ENCODE assay signal across 8 mouse cellular contexts in the genomic region with DNA sequence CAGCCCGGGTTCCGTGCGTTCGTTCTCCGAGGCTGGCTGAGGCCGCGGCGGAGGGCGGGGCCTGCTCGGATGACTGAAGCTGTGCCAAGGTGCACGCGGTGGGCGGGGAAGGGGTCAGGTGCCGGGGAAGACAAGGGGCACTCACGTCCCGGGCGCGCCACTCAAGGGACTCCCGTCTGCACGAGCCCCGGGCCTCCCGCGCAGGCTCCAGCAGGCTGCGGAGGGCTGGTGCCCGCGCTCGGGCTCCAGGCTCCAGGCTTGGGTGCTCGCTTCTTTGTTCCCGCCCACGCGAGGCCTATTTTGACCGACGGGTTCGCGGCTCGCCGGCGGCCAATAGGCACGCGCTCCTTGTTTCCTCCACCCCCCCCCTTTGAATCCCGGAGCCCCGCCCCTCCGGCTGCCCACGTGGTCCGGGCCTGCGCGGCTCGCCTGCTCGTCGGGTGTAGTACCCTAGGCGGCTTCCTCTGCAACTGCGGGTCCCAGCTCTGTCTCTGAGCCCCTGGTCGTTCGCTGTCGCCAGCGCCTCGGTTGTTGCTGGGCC. TPM values are rescaled to one million over a fixed set of nuclear protein-coding genes. Genes with fewer than 3 reads are reported as not detected.
DNase-seq lines count a peak whose midpoint lies in the region; ATAC-seq and TF ChIP-seq lines count a peak whose summit lies in the region.

A gene (minus strand): TSS at position 63 of the 541 bp plus-strand sequence.
A gene (plus strand): TSS at position 384 of the 541 bp plus-strand sequence.

- WGBS in forebrain, postnatal 0 days = 2% methylated on average over 57 of the region's 57 CpGs
- under 1% methylated on average over 55 of the region's 57 CpGs for WGBS in lung, embryonic 16.5 days

- no peaks in the 10 kb centered on the region for H3K9me3 ChIP-seq in G1E (replicated peaks)
- no peaks in the 10 kb centered on the region for H3K9me3 ChIP-seq in forebrain, postnatal 0 days (ENCODE audit: low read length)
- no peaks in the 10 kb centered on the region for H3K9me3 ChIP-seq in lung, embryonic 16.5 days (ENCODE audit: control insufficient read depth, low read length)

- H3K4me2 ChIP-seq in forebrain, postnatal 0 days (ENCODE audit: low read depth) = peak within 1 kb of the TSS; percentile 88
- H3K4me2 ChIP-seq in lung, embryonic 16.5 days (ENCODE audit: low read depth, low read length) = peak within 1 kb of the TSS; percentile 91

- no peak for TF ChIP-seq CTCF in G1E (IDR thresholded peaks at IDR 0.05; ENCODE audit: low read depth, low read length)
- peak; percentile 43 for TF ChIP-seq CTCF in forebrain, postnatal 0 days (IDR thresholded peaks at IDR 0.05; ENCODE audit: low read depth)

- peaks cover 47% of the 10 kb centered on the region for H3K4me1 ChIP-seq in G1E (ENCODE audit: insufficient read depth, low read depth, low read length)
- H3K4me1 ChIP-seq in forebrain, postnatal 0 days (ENCODE audit: insufficient read depth) = peaks cover 17% of the 10 kb centered on the region
- peaks cover 43% of the 10 kb centered on the region for H3K4me1 ChIP-seq in lung, embryonic 16.5 days (replicated peaks; ENCODE audit: control insufficient read depth, insufficient read depth, low read length)

- peak within 1 kb of the TSS; percentile 99 for H3K9ac ChIP-seq in forebrain, postnatal 0 days
- H3K9ac ChIP-seq in lung, embryonic 16.5 days (ENCODE audit: low read length) = peak within 1 kb of the TSS; percentile 98

- peak within 1 kb of the TSS; percentile 99 for H3K4me3 ChIP-seq in G1E (ENCODE audit: low read depth, low read length)
- H3K4me3 ChIP-seq in forebrain, postnatal 0 days (ENCODE audit: low read depth, low read length) = peak within 1 kb of the TSS; percentile 82
- peak within 1 kb of the TSS; percentile 93 for H3K4me3 ChIP-seq in lung, embryonic 16.5 days (ENCODE audit: low read length)

- H3K36me3 ChIP-seq in G1E (replicated peaks) = peaks cover 58% of the 10 kb centered on the region
- H3K36me3 ChIP-seq in forebrain, postnatal 0 days (ENCODE audit: insufficient read depth) = peaks cover 12% of the 10 kb centered on the region
- H3K36me3 ChIP-seq in lung, embryonic 16.5 days (ENCODE audit: control insufficient read depth, insufficient read depth, low read length) = peaks cover 14% of the 10 kb centered on the region

- peak within 1 kb of the TSS; percentile 100 for H3K27ac ChIP-seq in forebrain, postnatal 0 days (ENCODE audit: low read depth, low read length)
- peak within 1 kb of the TSS; percentile 98 for H3K27ac ChIP-seq in lung, embryonic 16.5 days (ENCODE audit: low read length)

- DNase-seq in G1E (ENCODE audit: low spot score) = peak; percentile 86
- DNase-seq in cerebellum, adult 18-20 months = peak; percentile 93 to 95
- DNase-seq in forebrain, postnatal 0 days = peak; percentile 98
- DNase-seq in heart, postnatal 4 days = peak; percentile 94
- peak; percentile 89 for DNase-seq in layer of hippocampus, adult 9-10 months (ENCODE audit: low spot score)
- peak; percentile 88 for DNase-seq in ovary, postnatal 10 days (ENCODE audit: low spot score)
- DNase-seq in thymus, postnatal 10 days (ENCODE audit: low spot score in 2 of 2) = peak; percentile 91 to 93

- ATAC-seq in G1E (ENCODE audit: extremely low read depth, insufficient number of reproducible peaks, low FRiP score, poor library complexity, severe bottlenecking) = peak; percentile 52
- peak; percentile 86 for ATAC-seq in forebrain, postnatal 0 days
- ATAC-seq in lung, embryonic 16.5 days (ENCODE audit: low read depth) = peak; percentile 87

- no peaks in the 10 kb centered on the region for H3K27me3 ChIP-seq in G1E (ENCODE audit: insufficient read depth, low read length)
- no peaks in the 10 kb centered on the region for H3K27me3 ChIP-seq in forebrain, postnatal 0 days (ENCODE audit: insufficient read depth, low read length)
- no peaks in the 10 kb centered on the region for H3K27me3 ChIP-seq in lung, embryonic 16.5 days (ENCODE audit: control insufficient read depth, insufficient read depth, low read depth, low read length)

RNA-seq across cellular contexts. Expression of the first gene that starts in this region (rescaled TPM):
- total RNA-seq in G1E (2014; fragmentation: Nextera tagmentation) (150 and 157 TPM in 2 replicates), G1E (2017) (291 and 340 TPM in 2 replicates)
- 157 and 164 TPM in 2 replicates for polyA plus RNA-seq in G1E (2012)
- total RNA-seq in forebrain, postnatal 0 days (2014; rRNA removed) = 176 and 207 TPM in 2 replicates
- polyA plus RNA-seq in forebrain, postnatal 0 days (2015; fragmentation: Nextera tagmentation; extraction: Ambion mirVana) = 236 and 246 TPM in 2 replicates
- total RNA-seq in heart, postnatal 4 days (2021) = 100 to 1,000 TPM; 145 to 148 TPM
- 127 and 132 TPM in 2 replicates for polyA plus RNA-seq in lung, embryonic 16.5 days (2015; fragmentation: Nextera tagmentation; extraction: Ambion mirVana)

RNA-seq across cellular contexts. Expression of the second gene that starts in this region (rescaled TPM):
- total RNA-seq in G1E (2014; fragmentation: Nextera tagmentation) (41.7 and 46.9 TPM in 2 replicates), G1E (2017) (34.0 and 42.3 TPM in 2 replicates)
- polyA plus RNA-seq in G1E (2012) = 48.5 and 52.4 TPM in 2 replicates
- 66.5 and 67.6 TPM in 2 replicates for total RNA-seq in forebrain, postnatal 0 days (2014; rRNA removed)
- 49.7 and 58.6 TPM in 2 replicates for polyA plus RNA-seq in forebrain, postnatal 0 days (2015; fragmentation: Nextera tagmentation; extraction: Ambion mirVana)
- total RNA-seq in heart, postnatal 4 days (2021) = 10 to 100 TPM; 13.8 to 14.3 TPM
- polyA plus RNA-seq in lung, embryonic 16.5 days (2015; fragmentation: Nextera tagmentation; extraction: Ambion mirVana) = 44.6 and 48.7 TPM in 2 replicates

Comparison
In these comparisons a context has a peak if more than half of its experiments do, and no peak if none do; other contexts are left out.
1. Peak in every context shown above with its lines: DNase-seq, ATAC-seq, H3K4me3 ChIP-seq and H3K27ac ChIP-seq.